Mouse (Mus musculus) kidney, postnatal 4 days (tissue): ENCODE measurements around the gene Hyal1.
"Not testable (repeated sequence)": the region's sequence is repeated elsewhere in the genome, so short reads cannot be mapped to it uniquely, and the experiment has no call there.

Experiments
- DNase-seq, 2 experiments: peaks; one replicate each; pipeline ENCODE4 v3.0.0; 2021; ENCODE audit warnings: mixed read lengths in 2 of 2

Hyal1 gene

DNA sequence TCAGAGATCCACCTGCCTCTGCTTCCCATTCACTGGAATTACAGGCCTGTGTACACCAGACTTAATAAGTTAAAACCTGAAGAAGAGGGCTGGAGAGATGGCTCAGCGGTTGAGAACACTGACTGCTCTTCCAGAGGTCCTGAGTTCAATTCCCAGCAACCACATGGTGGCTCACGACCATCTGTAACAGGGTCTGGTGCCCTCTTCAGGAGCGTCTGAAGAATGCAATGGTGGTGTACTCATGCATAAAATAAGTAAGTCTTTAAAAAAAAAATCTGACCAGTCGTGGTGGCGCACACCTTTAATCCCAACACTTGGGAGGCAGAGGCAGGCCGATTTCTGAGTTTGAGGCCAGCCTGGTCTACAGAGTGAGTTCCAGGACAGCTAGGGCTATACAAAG, 3.0 kb upstream of the Hyal1 start:
- not testable (repeated sequence) for DNase-seq

DNA sequence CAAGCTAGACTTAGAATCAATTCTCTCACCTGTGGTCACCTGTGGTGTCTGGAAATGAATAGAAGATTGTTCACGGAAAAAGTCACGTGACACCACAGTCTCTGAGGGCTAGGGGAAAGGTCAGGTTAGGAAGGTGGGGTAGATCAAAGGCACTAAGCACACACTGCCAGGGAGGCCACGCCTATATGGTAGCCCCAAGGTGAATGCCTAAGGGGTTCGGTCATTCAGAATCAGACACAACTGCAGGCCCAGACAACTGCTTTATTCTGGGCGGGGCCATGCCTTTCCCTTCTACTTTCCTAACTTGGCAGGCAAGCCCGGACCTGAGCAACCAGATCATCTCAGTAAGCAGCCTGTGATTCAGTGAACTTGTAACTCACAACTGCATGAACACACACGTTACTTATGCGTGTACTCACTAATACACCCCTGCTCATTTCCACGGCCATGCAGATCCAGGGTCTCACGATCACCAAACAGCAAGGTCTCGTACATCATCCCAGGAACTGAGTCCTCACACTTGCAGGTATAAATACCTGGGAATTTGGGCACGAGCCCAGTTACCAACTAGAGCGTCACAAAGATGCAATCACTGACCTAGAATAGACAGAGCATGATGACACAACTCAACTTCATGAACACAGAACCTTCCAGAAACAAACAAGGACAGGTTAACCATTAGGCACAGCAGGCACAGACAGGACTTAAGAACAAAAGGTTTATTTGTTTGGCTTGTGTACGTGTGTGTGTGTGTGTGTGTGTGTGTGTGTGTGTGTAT, 959 bp upstream of the Hyal1 start:
- no peak for DNase-seq

DNA sequence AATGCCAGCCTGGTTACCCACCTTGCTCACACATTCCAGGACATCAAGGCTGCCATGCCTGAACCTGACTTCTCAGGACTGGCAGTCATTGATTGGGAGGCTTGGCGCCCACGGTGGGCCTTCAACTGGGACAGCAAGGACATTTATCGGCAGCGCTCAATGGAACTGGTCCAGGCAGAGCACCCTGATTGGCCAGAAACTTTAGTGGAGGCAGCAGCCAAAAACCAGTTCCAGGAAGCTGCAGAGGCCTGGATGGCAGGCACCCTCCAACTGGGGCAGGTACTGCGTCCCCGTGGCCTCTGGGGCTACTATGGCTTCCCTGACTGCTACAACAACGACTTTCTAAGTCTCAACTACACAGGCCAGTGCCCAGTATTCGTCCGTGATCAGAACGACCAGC, 1.1 kb downstream of the Hyal1 start:
- DNase-seq, result no peak

DNA sequence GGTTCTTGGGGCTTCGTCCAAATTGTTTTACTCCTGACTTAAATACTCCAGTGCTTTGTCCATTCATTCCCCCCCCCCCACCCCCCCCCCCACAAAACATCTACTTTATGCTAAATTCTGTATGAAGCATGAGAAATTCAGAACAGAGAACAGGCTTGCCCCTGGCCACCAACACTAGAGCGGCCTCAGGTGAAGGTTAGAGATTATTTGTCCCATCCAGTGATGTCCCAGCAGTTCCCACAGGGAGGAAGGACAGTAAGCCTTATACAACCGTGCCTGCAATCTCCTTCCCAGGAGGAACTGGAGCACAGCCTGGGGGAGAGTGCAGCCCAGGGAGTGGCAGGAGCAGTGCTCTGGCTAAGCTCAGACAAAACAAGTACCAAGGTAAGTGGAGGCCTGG, 1.9 kb downstream of the Hyal1 start, which contains the start of gene Naa80:
Gene Naa80 (plus strand): TSS at position 301 of the 400 bp plus-strand sequence.
- no peak for DNase-seq

GRCm38 (mm10) chr9:107579023-107579900, 2.5 kb downstream of the Hyal1 start:
- DNase-seq, result no peak

DNA sequence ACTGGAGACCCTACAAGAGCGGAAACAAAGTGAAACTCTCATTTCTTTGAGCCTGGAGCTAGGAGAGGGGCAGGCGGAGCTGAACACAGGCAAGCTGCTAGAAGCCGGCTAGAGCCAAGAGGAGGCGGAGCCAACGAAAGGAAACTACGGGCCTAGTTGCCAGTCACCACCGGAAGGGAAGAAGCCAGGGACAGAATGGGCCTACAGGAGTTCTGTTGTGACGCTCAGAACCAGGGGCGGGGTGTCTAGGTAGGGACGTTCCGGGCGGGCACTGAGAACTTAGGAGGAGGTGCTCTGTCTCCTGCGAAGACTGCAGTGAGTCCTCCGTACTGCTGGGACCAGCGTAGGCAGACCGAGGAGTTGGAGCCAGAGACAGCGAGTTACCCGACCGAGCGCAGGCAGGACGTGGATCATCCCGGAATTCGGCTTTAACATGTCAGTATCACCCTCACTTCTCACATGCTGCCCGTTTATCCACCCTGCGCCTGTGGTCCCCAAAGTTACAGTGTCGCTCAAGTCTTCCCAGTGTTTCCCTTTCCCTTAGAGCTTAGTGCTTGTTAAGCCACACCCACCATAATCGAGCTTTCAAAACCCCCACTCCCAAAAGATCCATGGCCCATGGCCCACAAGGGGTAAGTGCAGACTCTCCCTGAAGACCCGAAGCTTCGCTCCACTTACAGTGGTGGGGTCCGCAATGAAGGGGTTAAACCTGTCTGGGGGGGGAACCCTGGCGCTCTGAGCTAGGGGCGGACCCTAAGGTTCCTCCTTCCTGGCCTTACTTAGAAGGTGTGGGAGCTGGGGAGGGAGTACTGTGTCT, 4.0 kb downstream of the Hyal1 start, which contains the start of gene Hyal3:
Gene Hyal3 (plus strand): TSS at position 318 of the 817 bp plus-strand sequence.
- DNase-seq, result peak; percentile 89 to 94

DNA sequence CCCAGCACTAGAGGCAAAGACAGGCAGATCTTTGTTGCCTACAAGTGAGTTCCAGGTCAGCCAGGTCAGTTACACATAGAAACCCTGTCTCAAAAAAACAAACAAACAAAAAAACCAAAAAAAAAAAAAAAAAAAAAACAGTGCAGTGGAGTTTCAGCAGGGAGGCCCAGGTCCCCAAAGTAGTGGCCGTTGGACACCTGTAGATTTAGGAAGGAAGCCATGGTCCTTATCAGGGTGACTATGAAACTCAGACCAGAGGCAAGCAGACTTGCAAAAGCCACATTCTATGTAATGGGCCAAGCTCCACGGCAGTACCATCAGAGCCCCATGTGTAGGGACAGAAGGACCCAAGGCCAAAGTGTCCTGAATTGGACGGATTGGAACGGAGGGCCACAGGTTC, 4.9 kb downstream of the Hyal1 start:
- no peak for DNase-seq

DNA sequence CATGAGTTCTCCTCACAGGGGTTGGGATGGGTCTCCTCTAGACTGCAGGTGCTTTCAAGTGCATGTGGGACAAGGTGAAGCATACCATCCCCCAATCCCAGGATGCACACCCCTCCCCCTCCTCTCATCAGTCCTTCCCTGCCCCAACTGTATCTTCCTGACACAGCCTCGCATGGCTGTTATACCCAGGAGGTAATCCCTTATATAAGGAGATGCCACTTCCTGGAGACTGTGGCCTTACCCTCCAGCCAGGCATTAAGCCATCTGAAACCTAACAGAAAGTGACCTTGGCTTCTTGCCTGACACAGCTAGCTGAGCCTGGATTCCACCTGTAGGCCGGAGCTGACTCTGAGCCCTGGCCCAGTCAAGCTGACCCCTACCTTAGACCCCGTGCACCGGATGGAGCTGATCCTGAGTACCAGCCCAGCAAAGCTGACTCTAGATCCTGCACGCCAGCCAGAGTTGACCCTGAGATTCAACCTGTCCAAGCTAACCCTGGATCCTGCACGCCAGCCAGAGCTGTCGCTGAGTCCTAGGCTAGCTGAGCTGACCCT, 5.9 kb downstream of the Hyal1 start:
- DNase-seq, result no peak

DNA sequence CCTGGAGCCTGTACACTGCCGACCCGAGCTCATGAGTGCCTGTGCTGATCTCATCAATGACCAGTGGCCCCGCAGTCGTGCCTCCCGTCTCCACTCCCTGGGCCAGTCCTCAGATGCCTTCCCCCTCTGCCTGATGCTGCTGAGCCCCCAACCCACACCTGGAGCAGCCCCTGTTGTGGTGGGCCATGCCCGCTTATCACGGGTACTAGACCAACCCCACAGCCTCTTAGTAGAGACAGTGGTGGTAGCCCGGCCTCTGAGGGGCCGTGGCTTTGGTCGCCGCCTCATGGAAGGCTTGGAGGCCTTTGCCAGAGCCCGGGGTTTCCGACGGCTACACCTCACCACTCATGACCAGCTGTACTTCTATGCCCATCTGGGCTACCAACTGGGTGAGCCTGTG, 6.4 kb downstream of the Hyal1 start:
- no peak for DNase-seq

DNA sequence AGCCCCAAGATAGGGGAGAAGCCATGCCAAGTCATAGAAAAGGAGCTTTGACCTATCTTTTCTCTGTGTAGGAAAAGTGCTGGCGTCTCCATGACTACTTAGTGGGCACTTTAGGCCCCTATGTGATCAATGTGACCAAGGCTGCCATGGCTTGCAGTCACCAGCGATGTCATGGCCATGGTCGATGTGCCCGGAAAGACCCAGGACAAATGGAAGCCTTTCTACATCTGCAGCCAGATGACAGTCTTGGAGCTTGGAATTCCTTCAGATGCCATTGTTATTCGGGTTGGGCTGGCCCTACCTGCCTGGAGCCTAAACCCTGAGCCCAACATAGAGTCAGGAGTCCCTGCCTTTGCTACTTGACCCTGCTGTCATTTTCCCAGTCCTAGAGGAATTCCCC, 9.8 kb downstream of the Hyal1 start:
- DNase-seq, result no peak

- DNase-seq, result peak; percentile 97 to 98
These were observed 10.5 kb downstream of the Hyal1 start, which contains the start of gene Ifrd2 for GRCm38 (mm10) chr9:107586974-107587832. Ifrd2 (plus strand) TSS chr9:107587642.

GRCm38 (mm10) chr9:107587833-107588639, 11.3 kb downstream of the Hyal1 start:
- peak; percentile 60 to 76 for DNase-seq

GRCm38 (mm10) chr9:107590058-107590772, 13.5 kb downstream of the Hyal1 start:
- peak in 1 of 2 experiments; percentile 49 for DNase-seq

GRCm38 (mm10) chr9:107590773-107591060, 14.0 kb downstream of the Hyal1 start:
- no peak for DNase-seq

GRCm38 (mm10) chr9:107593101-107593976, 16.6 kb downstream of the Hyal1 start:
- DNase-seq, result no peak

DNA sequence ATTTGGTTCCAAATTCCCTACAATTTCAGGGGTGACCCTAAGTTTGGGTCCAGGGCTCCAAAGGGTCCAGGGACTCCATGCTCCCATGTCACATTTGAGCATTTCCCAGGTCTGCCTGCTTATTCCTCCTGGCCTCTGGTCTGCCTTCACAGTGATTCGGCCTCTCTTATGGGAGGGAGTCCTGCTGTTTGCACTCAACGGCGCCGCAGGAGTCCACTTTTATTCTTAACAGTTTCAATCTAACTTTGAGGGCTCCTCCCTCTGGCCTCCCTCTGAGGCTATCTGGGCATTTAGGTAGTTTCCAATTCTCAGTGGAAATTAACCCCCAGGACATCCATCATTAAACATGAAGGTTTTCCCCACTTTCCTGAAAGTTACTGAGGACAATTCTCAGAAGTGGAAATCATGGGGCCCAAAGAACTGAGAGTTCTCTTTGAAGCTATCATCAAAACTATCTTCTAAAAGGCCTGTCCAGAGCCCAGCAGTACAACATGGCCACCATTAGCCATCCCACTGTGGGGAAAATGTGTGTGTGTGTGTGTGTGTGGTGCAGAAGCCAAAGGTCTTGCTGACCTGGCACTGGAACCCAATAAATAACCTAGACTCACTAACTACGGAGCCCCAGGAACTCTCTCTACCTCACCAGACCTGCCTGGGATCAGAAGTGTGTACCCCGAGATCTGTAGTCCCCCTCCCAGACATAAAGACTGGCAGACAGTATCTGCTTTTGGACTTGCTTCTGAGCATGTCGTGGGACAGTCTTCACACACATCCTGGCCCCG, 17.7 kb downstream of the Hyal1 start:
- no peak for DNase-seq

DNA sequence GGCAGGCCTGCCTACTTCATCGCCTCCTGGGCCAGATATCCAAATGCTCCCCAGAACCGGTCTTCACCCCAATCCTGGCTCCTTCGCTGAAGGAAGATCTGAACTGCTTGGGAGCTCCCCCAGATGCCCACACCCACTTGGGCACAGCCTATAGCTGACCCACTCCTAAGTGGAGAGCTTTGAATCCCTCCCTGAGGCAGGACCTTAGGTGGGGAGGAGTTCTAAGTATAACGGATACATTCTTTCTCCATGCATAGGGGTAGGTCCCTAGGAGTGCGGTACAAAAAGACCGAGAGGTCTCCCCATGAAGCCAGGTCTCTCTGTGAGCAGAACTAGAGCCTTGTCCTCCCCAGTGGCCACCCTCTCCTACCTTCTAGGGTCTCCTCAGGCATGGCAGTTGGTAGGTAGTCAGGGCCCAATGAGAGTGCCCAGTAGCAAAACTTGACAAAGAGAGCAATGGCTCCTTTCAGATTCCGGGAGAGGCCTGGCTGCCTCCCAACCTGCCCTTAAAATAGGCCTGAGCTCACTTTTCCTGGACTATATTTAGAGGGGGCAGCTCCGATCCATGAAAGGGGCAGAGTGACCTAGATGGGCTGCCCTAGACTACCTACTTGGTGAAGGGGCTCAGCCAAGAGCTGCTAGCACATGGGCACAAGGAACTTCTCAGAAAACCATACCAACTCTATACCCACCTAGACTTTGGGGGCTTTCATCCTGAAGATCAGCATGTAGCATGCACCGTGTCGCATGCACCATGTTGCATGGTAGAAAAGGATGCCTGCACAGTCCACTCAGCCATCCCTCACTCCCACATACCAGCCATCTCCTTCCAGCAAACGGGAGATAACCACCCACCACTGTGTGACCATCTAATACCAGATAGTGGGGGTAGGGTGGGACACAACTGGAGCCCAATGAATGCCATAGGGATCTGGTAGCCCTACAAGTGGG, 20.2 kb downstream of the Hyal1 start:
- DNase-seq, result no peak
